Mouse (Mus musculus): ENCODE data around the gene Misp.

DNA sequence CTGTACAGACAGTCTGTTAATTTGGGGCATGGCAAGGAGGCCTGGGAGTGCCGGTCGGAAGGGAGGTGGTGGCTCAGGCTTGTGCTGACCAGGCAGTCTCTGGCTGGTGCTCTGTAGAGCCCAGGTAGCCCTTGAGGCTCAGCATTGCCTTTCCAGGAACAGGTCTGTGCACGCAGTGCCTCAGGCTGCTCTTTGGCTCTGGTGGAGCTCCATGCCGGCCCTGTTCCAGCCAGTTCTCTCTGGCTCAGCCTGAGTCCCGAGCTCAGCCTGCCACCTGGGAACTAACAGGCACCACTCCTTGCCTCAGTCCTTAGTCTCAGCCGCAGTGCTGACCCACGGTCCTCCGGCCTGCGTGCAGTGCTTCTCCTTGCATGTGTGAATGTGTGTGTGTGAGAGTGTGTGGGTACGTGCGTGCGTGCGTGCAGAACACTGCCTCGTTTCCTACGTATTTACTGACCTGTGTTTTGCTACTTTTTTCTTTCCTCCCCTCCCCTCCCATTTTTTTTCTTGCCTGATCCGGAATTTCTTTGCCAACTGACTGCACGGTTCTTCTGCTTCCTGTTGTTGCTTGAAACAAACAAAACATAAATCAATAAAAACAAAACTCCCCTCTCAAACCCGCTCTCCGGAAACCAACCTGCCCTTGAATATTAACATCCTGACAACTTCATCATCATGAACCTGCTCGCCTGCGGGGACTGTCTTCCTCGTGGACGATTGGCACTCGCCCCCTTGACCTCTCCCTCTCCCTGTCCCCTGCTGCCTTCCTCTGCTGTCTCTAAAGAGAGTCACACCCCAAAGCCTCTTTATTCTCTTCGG, 40.6 kb downstream of the Misp start:
- TF ChIP-seq CTCF (IDR thresholded peaks at IDR 0.05; ENCODE audit: borderline replicate concordance, extremely low read depth, insufficient read depth, insufficient read length) (no peak), POLR2A (IDR thresholded peaks at IDR 0.05; ENCODE audit: borderline replicate concordance, extremely low read depth, insufficient read depth, insufficient read length, poor library complexity, severe bottlenecking) (no peak)

Data from brain, embryonic 14.5 days (tissue).